Mouse (Mus musculus): ENCODE data around the gene Cd164. TPM values are rescaled to one million over a fixed set of nuclear protein-coding genes. Genes with fewer than 3 reads are reported as not detected.

Gene Cd164
- polyA plus RNA-seq, 1 experiment from 2014 or later = 217 TPM

- no peaks in the 10 kb centered on the region for H3K27me3 ChIP-seq (replicated peaks)
- peaks cover 61% of the 10 kb centered on the region for H3K36me3 ChIP-seq
- H3K4me2 ChIP-seq = no peak overlapping the region
- H3K9ac ChIP-seq = no peak overlapping the region
- no peak for ATAC-seq (ENCODE audit: insufficient number of reproducible peaks, low FRiP score)
- H3K4me1 ChIP-seq (replicated peaks) = no peaks in the 10 kb centered on the region
- H3K9me3 ChIP-seq (replicated peaks) = no peaks in the 10 kb centered on the region
- no peak overlapping the region for H3K4me3 ChIP-seq
- H3K27ac ChIP-seq (ENCODE audit: poor library complexity, severe bottlenecking) = no peak overlapping the region
- 94% methylated on average over 1 of the region's 1 CpGs for WGBS
Observed at GRCm38 (mm10) chr10:41536714-41537113, 17.5 kb downstream of the Cd164 start.

- Histone ChIP-seq H3K9me3 (replicated peaks) (no peaks in the 10 kb centered on the region), H3K9ac (no peak overlapping the region), H3K4me1 (replicated peaks) (no peaks in the 10 kb centered on the region), H3K36me3 (peaks cover 60% of the 10 kb centered on the region), H3K4me2 (no peak overlapping the region), H3K27me3 (replicated peaks) (no peaks in the 10 kb centered on the region), H3K4me3 (no peak overlapping the region), H3K27ac (ENCODE audit: poor library complexity, severe bottlenecking) (no peak overlapping the region)
- no peak for ATAC-seq (ENCODE audit: insufficient number of reproducible peaks, low FRiP score)
- 87% methylated on average over 4 of the region's 4 CpGs for WGBS
Observed at GRCm38 (mm10) chr10:41537226-41537982, 18.2 kb downstream of the Cd164 start.

DNA sequence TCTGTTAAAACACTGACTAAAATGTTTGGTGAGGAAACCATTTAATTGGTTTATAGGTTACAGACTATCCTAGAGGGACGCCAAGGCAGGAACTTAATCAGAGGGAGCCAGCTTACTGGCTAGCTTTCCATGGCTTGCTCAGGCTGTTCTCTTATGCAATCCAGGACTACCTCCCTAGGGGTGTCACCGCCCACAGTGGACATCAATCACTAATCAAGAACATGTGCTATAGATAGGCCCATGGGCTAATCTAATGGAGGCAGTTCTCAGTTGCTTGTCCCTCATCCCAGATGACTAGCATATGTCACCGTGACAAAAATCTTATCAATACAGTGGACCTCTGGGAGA is 18.7 kb downstream of the Cd164 start:
- H3K36me3 ChIP-seq = peaks cover 55% of the 10 kb centered on the region
- 88% methylated on average over 3 of the region's 3 CpGs for WGBS

GRCm38 (mm10) chr10:41538986-41539385 is 19.8 kb downstream of the Cd164 start:
- Histone ChIP-seq H3K4me3 (no peak overlapping the region), H3K27me3 (replicated peaks) (no peaks in the 10 kb centered on the region), H3K9ac (no peak overlapping the region), H3K27ac (ENCODE audit: poor library complexity, severe bottlenecking) (no peak overlapping the region), H3K4me2 (no peak overlapping the region), H3K4me1 (replicated peaks) (no peaks in the 10 kb centered on the region), H3K9me3 (replicated peaks) (no peaks in the 10 kb centered on the region), H3K36me3 (peaks cover 45% of the 10 kb centered on the region)
- ATAC-seq (ENCODE audit: insufficient number of reproducible peaks, low FRiP score) = no peak
- 92% methylated on average over 4 of the region's 4 CpGs for WGBS

More for the DNA sequence above, 18.7 kb downstream of the Cd164 start:
- H3K4me1 ChIP-seq (replicated peaks) = no peaks in the 10 kb centered on the region
- no peak overlapping the region for H3K9ac ChIP-seq
- no peak for ATAC-seq (ENCODE audit: insufficient number of reproducible peaks, low FRiP score)
- H3K9me3 ChIP-seq (replicated peaks) = no peaks in the 10 kb centered on the region
- H3K4me2 ChIP-seq = no peak overlapping the region
- no peaks in the 10 kb centered on the region for H3K27me3 ChIP-seq (replicated peaks)
- H3K27ac ChIP-seq (ENCODE audit: poor library complexity, severe bottlenecking) = no peak overlapping the region
- no peak overlapping the region for H3K4me3 ChIP-seq

GRCm38 (mm10) chr10:41542057-41542456 is 22.8 kb downstream of the Cd164 start:
- H3K4me2 ChIP-seq = no peak overlapping the region
- 91% methylated on average over 6 of the region's 6 CpGs for WGBS

DNA sequence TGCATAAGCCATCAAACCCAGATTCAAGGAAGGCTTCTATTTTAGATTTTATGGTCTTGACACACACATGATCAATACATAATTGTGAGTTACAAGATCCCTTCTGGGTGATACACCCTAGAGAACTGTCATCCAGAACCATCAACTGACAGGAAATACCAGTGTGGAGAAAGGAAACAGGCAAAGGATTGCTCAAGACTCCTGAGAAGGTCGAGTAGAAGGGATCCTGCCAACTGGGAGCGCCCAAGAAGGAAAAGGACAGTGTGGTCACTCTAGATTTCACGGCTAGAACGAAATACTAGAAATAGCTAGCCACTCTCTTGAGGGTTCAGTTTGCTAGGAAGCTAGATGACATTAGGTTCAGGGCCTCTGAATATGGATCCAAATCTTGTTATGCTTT is 24.2 kb downstream of the Cd164 start:
- Histone ChIP-seq H3K4me2 (no peak overlapping the region), H3K4me3 (no peak overlapping the region), H3K9me3 (replicated peaks) (no peaks in the 10 kb centered on the region), H3K27ac (ENCODE audit: poor library complexity, severe bottlenecking) (no peak overlapping the region), H3K27me3 (replicated peaks) (no peaks in the 10 kb centered on the region), H3K36me3 (0 out of 2 replicates have a peak, but pooled peaks cover 5% of the 10 kb centered on the region), H3K9ac (no peak overlapping the region), H3K4me1 (replicated peaks) (peaks cover 10% of the 10 kb centered on the region)
- 78% methylated on average over 4 of the region's 4 CpGs for WGBS
- ATAC-seq (ENCODE audit: insufficient number of reproducible peaks, low FRiP score) = no peak

More at GRCm38 (mm10) chr10:41542057-41542456, 22.8 kb downstream of the Cd164 start:
- H3K9ac ChIP-seq = no peak overlapping the region
- no peak overlapping the region for H3K4me3 ChIP-seq
- peaks cover 16% of the 10 kb centered on the region for H3K36me3 ChIP-seq
- no peak for ATAC-seq (ENCODE audit: insufficient number of reproducible peaks, low FRiP score)
- no peaks in the 10 kb centered on the region for H3K27me3 ChIP-seq (replicated peaks)
- no peak overlapping the region for H3K27ac ChIP-seq (ENCODE audit: poor library complexity, severe bottlenecking)
- no peaks in the 10 kb centered on the region for H3K9me3 ChIP-seq (replicated peaks)
- H3K4me1 ChIP-seq (replicated peaks) = peaks cover 10% of the 10 kb centered on the region

- WGBS = 59% methylated on average over 2 of the region's 2 CpGs
- no peaks in the 10 kb centered on the region for H3K9me3 ChIP-seq (replicated peaks)
- H3K27me3 ChIP-seq (replicated peaks) = no peaks in the 10 kb centered on the region
- no peak overlapping the region for H3K4me3 ChIP-seq
- no peak overlapping the region for H3K27ac ChIP-seq (ENCODE audit: poor library complexity, severe bottlenecking)
- 0 out of 2 replicates have a peak, but pooled peaks cover 5% of the 10 kb centered on the region for H3K36me3 ChIP-seq
- ATAC-seq (ENCODE audit: insufficient number of reproducible peaks, low FRiP score) = no peak
- H3K9ac ChIP-seq = no peak overlapping the region
- peaks cover 10% of the 10 kb centered on the region for H3K4me1 ChIP-seq (replicated peaks)
- no peak overlapping the region for H3K4me2 ChIP-seq
Observed at GRCm38 (mm10) chr10:41543844-41544243, 24.6 kb downstream of the Cd164 start.

DNA sequence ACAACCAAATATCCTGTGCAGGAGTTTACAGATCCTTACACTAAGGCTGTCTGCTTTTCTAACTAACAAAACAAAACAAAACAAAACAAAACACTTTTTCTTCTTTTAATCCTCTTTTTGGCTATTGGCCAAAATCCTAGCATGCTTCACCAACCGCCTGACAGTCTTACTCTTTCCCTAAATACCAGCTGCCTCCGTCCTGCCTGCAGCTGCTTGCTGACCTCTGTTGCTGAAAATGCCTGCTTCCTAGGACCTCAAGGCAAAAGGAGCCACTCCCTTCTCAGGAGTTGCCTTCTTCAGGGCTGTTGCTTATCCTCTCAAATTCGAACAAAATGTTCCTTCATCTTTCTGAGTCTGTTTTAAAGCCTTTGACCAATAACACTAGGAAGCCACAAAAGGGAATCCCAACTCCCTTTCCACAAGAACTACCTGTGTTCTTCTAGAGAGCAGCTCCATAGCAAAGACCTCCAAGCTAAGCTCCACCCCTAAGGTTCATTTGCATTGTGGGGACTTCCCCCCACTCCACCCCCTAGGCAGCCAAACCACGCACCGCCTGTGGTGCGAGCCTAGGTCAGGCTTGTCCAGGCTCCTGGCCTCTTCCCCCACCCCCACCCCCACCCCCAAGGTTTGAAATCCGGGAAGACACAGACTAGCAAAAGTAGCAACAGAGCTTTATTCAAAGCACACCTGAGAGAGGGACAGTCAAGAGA is 25.4 kb downstream of the Cd164 start:
- ATAC-seq (ENCODE audit: insufficient number of reproducible peaks, low FRiP score) = no peak
- H3K27me3 ChIP-seq (replicated peaks) = no peaks in the 10 kb centered on the region
- H3K4me1 ChIP-seq (replicated peaks) = peaks cover 10% of the 10 kb centered on the region
- no peak overlapping the region for H3K9ac ChIP-seq
- H3K4me3 ChIP-seq = no peak overlapping the region
- WGBS = 7% methylated on average over 7 of the region's 7 CpGs
- H3K9me3 ChIP-seq (replicated peaks) = peaks cover 5% of the 10 kb centered on the region
- H3K27ac ChIP-seq (ENCODE audit: poor library complexity, severe bottlenecking) = no peak overlapping the region
- H3K4me2 ChIP-seq = no peak overlapping the region
- H3K36me3 ChIP-seq = no peaks in the 10 kb centered on the region

DNA sequence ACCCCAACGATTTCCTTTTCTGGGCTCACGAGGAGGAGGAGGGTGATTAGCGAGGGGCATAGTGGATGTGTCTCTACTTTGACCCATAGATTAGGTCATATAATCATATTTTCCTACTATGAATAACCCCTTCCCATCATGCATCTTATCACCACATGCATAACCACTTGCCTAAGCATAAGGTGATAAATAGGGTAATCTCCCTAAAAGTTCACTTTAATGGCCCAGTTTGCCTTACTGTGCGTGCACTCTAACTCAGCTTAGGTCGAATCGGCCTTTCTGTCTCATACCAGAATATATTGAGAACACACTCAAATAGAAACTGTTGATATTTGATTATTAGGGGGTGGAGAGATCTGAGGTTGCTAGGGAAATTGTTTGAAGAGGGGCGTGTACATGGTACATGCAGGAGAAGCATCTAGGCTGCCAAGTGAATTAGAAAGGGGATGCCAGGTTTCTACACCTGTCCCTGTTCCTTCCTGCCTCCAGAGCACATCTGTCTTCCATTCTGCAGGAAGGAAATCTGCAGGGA is 26.1 kb downstream of the Cd164 start:
- Histone ChIP-seq H3K9ac (no peak overlapping the region), H3K27me3 (replicated peaks) (no peaks in the 10 kb centered on the region), H3K36me3 (no peaks in the 10 kb centered on the region), H3K9me3 (replicated peaks) (peaks cover 7% of the 10 kb centered on the region), H3K27ac (ENCODE audit: poor library complexity, severe bottlenecking) (no peak overlapping the region), H3K4me2 (no peak overlapping the region), H3K4me3 (no peak overlapping the region), H3K4me1 (replicated peaks) (peaks cover 10% of the 10 kb centered on the region)
- ATAC-seq (ENCODE audit: insufficient number of reproducible peaks, low FRiP score) = no peak
- WGBS = 55% methylated on average over 7 of the region's 7 CpGs

GRCm38 (mm10) chr10:41546396-41547165 is 27.4 kb downstream of the Cd164 start:
- H3K4me2 ChIP-seq = no peak overlapping the region
- no peaks in the 10 kb centered on the region for H3K36me3 ChIP-seq
- no peak overlapping the region for H3K27ac ChIP-seq (ENCODE audit: poor library complexity, severe bottlenecking)
- no peaks in the 10 kb centered on the region for H3K27me3 ChIP-seq (replicated peaks)
- H3K9ac ChIP-seq = no peak overlapping the region
- 61% methylated on average over 13 of the region's 13 CpGs for WGBS
- ATAC-seq (ENCODE audit: insufficient number of reproducible peaks, low FRiP score) = no peak
- peaks cover 10% of the 10 kb centered on the region for H3K4me1 ChIP-seq (replicated peaks)
- H3K4me3 ChIP-seq = no peak overlapping the region
- peaks cover 7% of the 10 kb centered on the region for H3K9me3 ChIP-seq (replicated peaks)

GRCm38 (mm10) chr10:41550711-41551110 is 31.5 kb downstream of the Cd164 start:
- no peaks in the 10 kb centered on the region for H3K36me3 ChIP-seq
- H3K9me3 ChIP-seq (replicated peaks) = peaks cover 7% of the 10 kb centered on the region
- no peak overlapping the region for H3K9ac ChIP-seq
- H3K27ac ChIP-seq (ENCODE audit: poor library complexity, severe bottlenecking) = no peak overlapping the region
- H3K4me2 ChIP-seq = no peak overlapping the region
- no peak for ATAC-seq (ENCODE audit: insufficient number of reproducible peaks, low FRiP score)
- H3K4me3 ChIP-seq = no peak overlapping the region
- H3K4me1 ChIP-seq (replicated peaks) = peaks cover 15% of the 10 kb centered on the region; the same call in 1 of the 2 replicates
- 81% methylated on average over 7 of the region's 7 CpGs for WGBS
- H3K27me3 ChIP-seq (replicated peaks) = no peaks in the 10 kb centered on the region

All from heart, embryonic 12.5 days (tissue).